Mouse (Mus musculus) heart, postnatal 4 days (tissue): Measurements from ENCODE around the gene Mrpl20. TPM values are rescaled to one million over a fixed set of nuclear protein-coding genes. Genes with fewer than 3 reads are reported as not detected.
"Not testable (repeated sequence)": the region's sequence is repeated elsewhere in the genome, so short reads cannot be mapped to it uniquely, and the experiment has no call there.

Experiments
- DNase-seq: peaks from one replicate; pipeline ENCODE4 v3.0.0; 2021
- total RNA-seq, 2 experiments: library from RNA; stranded (reverse); gene quantifications; 2 replicates each; pipeline ENCODE4 v1.2.3; 2021

Gene Mrpl20
- total RNA-seq, 2 experiments from 2014 or later: 78.1 to 95.5 TPM

DNA sequence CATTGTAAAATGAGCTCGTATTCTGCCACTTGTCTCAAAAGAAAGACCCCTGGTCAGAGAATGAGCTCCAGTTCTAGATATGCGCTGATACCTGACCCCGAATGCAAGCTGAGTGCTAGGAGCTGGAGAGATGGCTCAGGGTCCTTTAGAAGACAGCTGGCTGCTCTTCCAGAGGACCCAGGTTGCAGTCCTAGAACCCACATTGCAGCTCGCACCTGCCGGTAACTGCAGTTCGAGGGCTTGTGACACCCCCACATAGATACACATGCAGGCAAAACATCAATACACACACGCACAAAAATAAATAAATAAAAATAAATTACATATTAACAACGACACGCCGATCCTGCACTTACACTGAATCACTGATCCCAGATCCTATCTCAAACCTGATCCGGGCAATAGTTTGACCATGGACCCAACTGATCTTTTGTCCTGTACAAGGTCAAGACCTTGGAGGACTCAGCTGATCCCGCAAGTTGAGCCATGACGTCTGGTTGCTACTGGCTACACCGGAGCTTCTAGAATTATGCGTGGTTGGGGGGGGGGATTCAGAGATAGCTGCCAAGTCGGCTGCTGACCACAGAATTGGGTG, 19.1 kb upstream of the Mrpl20 start:
- no peak for DNase-seq

DNA sequence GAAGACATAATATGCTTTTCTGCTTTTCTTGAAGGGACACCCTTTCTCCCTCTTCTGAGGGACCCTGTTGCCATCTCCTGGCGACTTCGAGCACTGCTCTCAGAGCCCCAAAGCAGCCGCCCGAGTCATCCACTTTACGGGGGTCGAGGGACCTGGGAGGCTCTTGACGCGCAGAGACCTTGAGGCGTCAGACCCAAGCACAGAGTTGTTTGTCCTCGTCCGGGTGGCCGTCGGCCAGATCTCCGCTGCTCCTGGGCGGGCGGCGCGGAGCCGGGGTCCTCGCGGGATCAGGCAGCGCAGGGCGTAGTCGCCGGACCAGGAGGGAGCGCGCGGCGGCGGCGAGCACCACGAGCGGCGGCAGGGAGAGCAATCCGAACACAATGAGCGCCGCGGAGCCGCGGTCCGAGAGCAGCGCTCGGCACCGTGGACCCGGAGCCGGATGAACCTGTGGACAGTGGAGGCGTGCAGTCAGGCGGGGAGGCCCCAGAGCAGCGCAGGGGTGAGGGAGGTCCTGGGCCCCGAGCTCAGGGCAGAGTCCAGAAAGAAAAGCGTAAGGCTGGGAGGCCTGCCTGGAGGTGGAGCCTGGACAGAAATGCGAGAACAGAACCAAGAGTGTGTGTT, 18.5 kb upstream of the Mrpl20 start:
- peak; percentile 86 for DNase-seq

- DNase-seq: no peak
Measured at GRCm38 (mm10) chr4:155785246-155785645, 17.4 kb upstream of the Mrpl20 start.

GRCm38 (mm10) chr4:155785819-155786218, 16.9 kb upstream of the Mrpl20 start, which contains the start of gene Tmem88b:
TSS of gene Tmem88b (minus strand) at chr4:155785874.
- no peak for DNase-seq

- no peak for DNase-seq
Measured at GRCm38 (mm10) chr4:155788300-155788699, 14.4 kb upstream of the Mrpl20 start.

- not testable (repeated sequence) for DNase-seq
Measured at GRCm38 (mm10) chr4:155788833-155789232, 13.8 kb upstream of the Mrpl20 start.

GRCm38 (mm10) chr4:155790021-155790489, 12.6 kb upstream of the Mrpl20 start, which contains the start of gene Ankrd65:
TSS of gene Ankrd65 (plus strand) at chr4:155790439.
- no peak for DNase-seq

- no peak for DNase-seq
Measured at GRCm38 (mm10) chr4:155790650-155791161, 12.0 kb upstream of the Mrpl20 start.

DNA sequence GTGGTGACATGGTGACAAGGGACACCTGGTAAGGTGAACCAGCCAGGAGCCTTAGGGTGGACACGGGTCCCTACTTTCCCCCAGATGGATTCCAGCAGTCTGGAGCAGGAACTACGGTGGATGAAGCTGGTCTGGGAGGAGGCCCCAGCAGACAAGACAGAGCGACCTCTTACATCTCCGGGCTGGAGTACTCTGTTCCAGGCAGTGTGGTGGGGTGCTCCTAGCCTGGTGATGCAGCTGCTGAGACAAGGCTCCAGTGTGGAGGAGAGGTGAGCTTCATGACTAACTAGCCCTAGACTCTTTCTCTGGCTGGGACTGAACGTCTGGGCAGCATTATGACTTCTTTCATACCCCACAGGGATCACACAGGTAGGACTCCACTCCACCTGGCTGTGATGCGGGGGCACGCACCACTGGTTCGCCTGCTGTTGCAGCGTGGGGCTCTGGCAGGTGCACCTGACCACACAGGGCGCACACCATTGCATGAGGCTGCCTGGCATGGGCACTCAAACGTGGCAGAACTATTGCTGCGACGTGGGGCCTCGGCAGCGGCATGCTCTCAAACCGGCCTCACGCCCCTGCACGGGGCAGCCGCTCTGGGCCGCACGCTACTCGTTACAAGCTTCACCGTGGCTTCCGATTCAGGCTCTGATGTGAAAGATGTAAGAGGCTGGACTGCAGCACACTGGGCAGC, 11.3 kb upstream of the Mrpl20 start:
- DNase-seq: no peak

DNA sequence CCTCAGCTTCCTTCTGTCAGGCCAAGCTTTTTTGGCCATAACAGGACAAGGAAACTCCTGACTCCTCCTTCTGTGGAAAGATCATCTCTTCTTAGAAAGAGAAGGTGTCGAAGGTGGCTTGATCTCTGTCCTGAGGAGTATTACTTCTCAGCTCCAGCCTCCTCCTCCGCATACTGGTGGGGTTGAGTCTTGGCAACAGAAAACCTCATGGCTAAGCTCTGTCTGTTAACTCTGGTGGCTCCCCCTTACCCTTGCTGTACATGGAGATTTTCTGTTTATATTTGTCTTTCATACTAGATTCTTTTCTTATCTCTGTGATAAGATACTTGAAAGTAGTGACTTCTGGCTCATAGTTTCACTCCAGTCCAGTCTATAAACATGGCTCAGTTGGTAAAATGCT, 8.9 kb upstream of the Mrpl20 start:
- DNase-seq: no peak

GRCm38 (mm10) chr4:155802075-155802474, 603 bp upstream of the Mrpl20 start:
- no peak for DNase-seq

DNA sequence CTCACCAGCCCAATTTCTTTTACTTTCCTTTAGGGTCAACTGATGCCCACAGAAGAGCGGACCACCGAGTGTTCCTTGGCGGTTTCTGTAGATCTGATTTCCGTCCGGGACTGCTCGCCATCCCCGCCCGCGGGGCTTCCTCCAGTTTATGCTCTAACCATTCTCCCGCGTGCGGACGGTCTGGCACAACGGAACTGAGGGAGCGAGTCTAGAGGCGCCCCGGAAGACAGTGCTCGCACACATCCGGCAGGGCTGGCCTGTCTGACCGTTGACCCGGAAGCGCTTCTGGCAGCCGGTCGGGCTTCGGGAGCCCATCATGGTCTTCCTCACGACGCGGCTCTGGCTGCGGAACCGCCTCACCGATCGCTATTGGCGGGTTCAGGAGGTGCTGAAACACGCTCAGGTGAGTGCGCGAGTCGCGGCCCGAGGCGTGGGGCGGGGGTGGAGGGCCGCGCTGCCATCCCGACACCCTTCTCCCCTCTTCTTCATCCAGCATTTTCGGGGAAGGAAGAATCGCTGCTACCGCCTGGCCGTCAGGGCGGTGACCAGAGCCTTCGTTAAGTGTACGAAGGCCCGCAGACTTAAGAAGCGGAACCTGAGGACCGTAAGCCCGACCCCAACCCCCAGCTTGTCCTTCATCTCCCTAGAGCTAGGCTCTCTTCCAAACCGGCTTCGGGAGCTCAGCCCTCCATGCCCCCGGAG, 813 bp downstream of the Mrpl20 start:
- DNase-seq: peak; percentile 98

- DNase-seq: no peak
Measured at GRCm38 (mm10) chr4:155807841-155808240, 5.2 kb downstream of the Mrpl20 start.

- DNase-seq: peak; percentile 94
Measured at GRCm38 (mm10) chr4:155811929-155812664, 9.4 kb downstream of the Mrpl20 start, which contains the start of gene Ccnl2. TSS of gene Ccnl2 (plus strand) at chr4:155812489.

DNA sequence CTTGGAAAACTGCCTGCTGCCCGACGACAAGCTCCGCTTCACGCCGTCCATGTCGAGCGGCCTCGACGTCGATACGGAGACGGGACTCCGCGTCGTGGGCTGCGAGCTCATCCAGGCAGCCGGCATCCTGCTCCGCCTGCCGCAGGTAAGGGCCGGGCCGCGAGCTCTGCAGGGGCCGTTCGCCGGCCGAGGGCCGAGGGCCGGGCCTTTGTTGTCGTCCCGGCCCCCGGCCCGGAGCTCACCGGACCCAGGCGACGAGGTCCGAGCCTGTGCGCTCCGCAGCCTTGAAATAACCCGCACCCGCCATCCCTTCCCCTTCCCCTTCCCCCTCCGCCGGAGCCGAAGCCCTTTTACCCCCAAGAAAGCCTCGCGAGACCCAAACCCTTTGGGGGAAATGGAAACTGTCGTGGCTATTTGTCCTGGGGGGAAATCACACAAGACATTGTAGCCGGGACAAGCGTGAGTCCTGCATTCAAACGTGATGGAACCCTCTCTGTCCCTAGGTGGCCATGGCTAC, 10.0 kb downstream of the Mrpl20 start:
- DNase-seq: peak; percentile 65

- no peak for DNase-seq
Measured at GRCm38 (mm10) chr4:155817533-155817932, 14.9 kb downstream of the Mrpl20 start.

GRCm38 (mm10) chr4:155821025-155821424, 18.3 kb downstream of the Mrpl20 start:
- peak; percentile 51 for DNase-seq

DNA sequence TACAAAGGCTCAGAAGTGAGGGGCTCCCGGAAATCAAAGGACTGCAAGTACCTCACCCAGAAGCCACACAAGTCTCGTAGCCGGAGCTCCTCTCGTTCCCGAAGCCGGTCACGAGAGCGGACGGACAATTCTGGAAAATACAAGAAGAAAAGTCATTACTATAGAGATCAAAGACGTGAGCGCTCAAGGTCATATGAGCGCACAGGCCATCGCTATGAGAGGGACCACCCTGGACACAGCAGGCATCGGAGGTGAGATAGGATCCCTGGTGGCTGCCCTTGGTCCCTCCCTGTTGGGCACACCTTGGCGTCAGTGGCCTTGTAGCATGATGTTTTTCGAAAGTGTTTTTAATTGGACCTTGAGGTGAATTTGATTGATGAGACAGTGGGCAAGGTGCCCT, 20.8 kb downstream of the Mrpl20 start:
- DNase-seq: no peak

GRCm38 (mm10) chr4:155829866-155830265, 27.2 kb downstream of the Mrpl20 start:
- no peak for DNase-seq

DNA sequence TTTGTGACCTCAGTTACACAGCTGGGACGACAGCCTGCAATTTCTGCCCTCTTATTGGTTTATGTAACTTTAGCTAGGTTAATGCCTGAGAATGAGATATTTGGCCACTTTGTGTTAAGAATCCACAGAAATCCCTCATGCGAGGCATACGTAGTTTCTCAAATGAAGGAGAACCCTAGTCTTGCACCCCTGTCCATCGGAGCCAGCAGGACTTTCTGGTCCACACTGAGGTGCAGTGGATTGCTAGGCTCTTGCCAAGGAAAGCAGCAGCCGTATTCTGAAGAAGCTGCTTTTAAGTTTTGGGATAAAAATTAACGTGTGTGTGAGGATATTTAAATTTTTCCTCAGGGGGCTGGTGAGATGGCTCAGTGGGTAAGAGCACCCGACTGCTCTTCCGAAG, 27.9 kb downstream of the Mrpl20 start:
- no peak for DNase-seq

DNA sequence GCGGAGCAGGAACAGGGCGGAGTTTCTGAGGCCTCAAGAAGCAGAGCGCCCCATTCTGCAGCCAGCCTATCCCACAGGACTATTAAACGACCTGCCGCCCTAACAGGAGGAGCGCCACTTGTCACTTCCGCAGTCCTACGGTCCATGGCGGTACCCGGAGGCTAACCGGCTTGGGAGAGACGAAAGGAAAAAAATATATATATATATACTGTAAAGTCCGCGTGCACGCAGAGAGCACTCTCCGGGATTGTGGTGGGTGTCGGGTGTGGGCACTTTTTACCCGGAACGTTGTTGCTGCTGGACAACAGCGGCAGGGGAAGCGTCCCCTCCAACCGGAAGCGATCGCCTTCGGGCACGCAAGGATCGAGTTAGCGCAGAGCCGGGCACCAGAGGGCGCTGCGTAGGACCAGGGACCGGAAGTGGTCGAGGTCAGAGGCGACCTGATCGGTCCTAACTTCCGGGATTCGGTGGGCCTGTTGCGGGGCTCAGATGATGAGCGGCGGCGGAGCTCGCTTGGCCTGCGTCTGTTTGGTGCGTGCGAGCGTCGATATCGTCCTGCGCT, 28.6 kb downstream of the Mrpl20 start, which contains the start of gene Aurkaip1:
Gene Aurkaip1, plus strand, starts transcription at position 68 of the 562 bp plus-strand sequence.
- DNase-seq: peak; percentile 98
